Mouse (Mus musculus) embryo, embryonic 10.5 days (tissue): ENCODE data around the gene Sox18.
A peak's percentile ranks its signal among the peaks of the same experiment; 100 is the strongest.

Experiments
- DNase-seq: peaks from one replicate; pipeline ENCODE4 v3.0.0-alpha.2; 2015; ENCODE audit warnings: low spot score

Sox18 gene

GRCm38 (mm10) chr2:181671326-181671725, at the start of gene Sox18:
Gene Sox18 (minus strand): TSS chr2:181671640.
- peak; percentile 45 for DNase-seq

- no peak for DNase-seq
Observed at GRCm38 (mm10) chr2:181721200-181721599, 49.8 kb upstream of the Sox18 start.

GRCm38 (mm10) chr2:181720061-181720460, 48.6 kb upstream of the Sox18 start:
- DNase-seq = no peak

- no peak for DNase-seq
Observed at GRCm38 (mm10) chr2:181716991-181717390, 45.6 kb upstream of the Sox18 start.

- no peak for DNase-seq
Observed at GRCm38 (mm10) chr2:181715382-181715781, 43.9 kb upstream of the Sox18 start.

GRCm38 (mm10) chr2:181714903-181715326, 43.5 kb upstream of the Sox18 start, which contains the start of gene Oprl1:
Gene Oprl1 (plus strand): TSS chr2:181715016.
- DNase-seq = peak; percentile 55

- peak; percentile 15 for DNase-seq
Observed at GRCm38 (mm10) chr2:181713749-181714148, 42.3 kb upstream of the Sox18 start.

GRCm38 (mm10) chr2:181706668-181707067, 35.2 kb upstream of the Sox18 start:
- peak; percentile 34 for DNase-seq

GRCm38 (mm10) chr2:181698241-181698640, 26.8 kb upstream of the Sox18 start, which contains the start of gene Lkaaear1:
Gene Lkaaear1 (minus strand): TSS chr2:181698442.
- DNase-seq = no peak

- DNase-seq = no peak
Observed at GRCm38 (mm10) chr2:181696801-181697420, 25.5 kb upstream of the Sox18 start.

- DNase-seq = no peak
Observed at GRCm38 (mm10) chr2:181695776-181696175, 24.3 kb upstream of the Sox18 start.

GRCm38 (mm10) chr2:181694581-181694980, 23.1 kb upstream of the Sox18 start:
- no peak for DNase-seq

DNA sequence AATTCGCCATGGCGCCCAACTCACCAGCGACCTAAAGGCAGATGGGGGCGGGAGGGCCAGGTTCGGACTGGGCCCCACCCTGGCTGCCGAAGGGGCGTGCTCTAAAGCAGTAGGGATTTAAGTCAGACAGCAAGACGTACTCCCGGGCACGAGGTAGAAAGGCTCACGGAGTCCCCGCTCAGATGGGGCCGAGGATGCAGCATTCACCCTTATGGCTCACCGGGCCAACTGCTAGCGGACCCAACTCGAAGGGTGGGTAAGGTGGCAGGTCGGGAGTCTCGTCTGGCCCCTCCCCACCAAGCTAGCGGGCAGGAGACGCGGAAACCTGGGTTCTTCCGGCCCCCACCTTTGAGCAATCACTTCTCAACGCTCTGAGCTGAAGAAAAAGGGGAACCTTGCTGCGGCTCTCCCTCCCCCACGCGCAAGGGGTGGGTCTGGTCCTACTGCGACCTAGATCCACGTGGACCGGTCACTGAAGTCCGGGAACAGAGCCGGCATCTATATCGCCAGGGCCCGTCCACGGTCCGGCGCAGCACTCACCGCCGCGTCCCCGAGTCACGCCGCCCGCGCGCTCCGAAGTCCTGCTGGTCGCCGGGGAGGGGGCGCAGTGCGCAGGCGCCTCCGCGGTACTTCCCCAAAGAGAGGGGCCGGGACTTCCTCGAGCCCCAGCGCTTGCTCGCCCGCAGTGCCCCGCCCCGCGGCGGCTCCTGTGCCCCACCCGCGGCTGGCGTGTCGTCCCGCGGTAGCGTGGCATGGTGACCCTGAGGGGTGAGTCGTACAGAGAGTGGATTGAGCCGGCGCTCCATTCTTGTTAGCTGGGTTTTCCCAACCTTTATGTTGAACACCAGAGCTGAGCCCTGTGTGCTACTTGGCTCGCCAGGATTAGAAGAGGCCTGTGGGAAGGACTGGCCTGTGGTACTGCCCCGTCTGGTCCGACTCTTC, 22.2 kb upstream of the Sox18 start, which contains the start of gene Rgs19:
Gene Rgs19 (minus strand): TSS at position 639 of the 942 bp plus-strand sequence.
- peak; percentile 83 for DNase-seq

- no peak for DNase-seq
Observed at GRCm38 (mm10) chr2:181692304-181692703, 20.9 kb upstream of the Sox18 start.

DNA sequence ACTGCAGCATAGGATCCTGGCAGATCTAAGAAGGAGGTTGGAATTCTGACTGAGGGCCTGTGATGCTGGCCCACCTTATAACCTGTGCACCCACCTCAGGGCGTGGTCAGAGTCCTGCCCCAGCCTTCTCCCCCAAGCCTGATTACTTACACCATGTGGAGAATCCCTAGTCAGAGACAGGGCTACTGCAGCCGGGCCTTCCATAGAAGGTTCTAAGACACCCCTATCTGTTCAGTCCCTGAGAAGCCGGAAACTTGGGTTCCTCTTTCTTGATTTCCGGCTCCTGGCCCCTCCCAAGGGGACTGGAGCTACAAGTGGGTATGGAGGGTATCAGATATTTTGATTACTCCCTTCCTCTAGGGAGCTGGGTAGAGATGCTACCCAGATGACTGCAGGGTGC, 20.1 kb upstream of the Sox18 start:
- no peak for DNase-seq

GRCm38 (mm10) chr2:181691083-181691482, 19.6 kb upstream of the Sox18 start:
- DNase-seq = no peak

GRCm38 (mm10) chr2:181689466-181690160, 18.2 kb upstream of the Sox18 start:
- no peak for DNase-seq

GRCm38 (mm10) chr2:181687586-181687985, 16.1 kb upstream of the Sox18 start:
- DNase-seq = no peak

DNA sequence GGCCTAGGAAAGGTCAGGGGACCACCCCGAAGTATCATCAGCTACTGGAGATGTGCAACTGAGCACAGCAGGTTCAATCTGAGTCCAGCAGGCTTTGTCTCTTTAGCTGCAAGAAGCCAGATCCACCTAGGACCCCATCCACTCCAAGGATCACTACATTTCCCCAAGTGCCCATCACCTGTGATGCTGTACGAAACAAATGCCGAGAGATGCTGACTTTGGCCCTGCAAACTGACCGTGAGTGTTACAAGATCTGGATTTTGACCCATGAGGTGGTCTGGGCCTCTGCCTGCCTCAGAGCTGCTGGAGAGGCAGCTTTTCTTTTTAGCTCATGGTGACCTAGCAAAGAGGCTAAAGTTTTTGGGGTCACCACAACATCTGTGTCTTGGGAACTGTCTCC, 14.2 kb upstream of the Sox18 start:
- no peak for DNase-seq

DNA sequence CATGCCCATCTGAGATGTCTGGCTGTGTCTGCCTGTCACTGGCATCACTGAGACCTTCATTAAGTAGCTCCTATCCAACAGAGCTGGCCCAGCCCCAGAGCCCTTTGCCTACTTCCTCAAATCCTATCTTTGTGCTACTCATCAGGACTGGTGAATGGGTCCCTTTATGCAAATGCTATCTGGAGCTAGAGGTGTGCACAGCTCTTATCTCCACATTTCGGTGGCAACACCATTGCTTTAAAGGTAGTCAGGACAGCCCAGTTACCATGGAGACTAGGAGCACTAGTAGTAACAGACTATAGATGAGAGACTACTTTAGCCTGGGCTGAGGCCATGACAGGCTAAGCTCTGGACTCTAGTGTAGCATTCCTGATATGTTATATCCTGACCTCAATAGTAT, 13.3 kb upstream of the Sox18 start:
- no peak for DNase-seq

DNA sequence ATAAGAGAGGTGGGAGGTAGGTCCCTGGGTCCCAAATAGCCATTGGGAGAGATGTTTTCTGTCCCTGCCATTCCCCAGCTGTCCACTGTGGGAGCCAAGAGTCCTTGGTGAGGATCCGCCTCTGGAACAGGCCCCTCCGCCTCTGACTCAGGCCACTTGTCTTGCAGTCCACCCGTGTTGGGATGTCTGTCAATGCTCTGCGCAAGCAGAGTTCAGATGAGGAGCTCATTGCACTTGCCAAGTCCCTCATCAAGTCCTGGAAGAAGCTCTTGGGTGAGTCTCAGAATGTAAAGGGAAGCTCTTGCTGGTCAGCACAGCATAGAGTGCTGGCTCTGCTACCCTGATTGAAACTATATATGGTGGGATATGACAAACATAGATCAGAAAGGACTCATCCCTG, 11.9 kb upstream of the Sox18 start:
- no peak for DNase-seq

- no peak for DNase-seq
Observed at GRCm38 (mm10) chr2:181681978-181682377, 10.5 kb upstream of the Sox18 start.
